Mouse (Mus musculus) forebrain, embryonic 14.5 days (tissue): Measurements from ENCODE around the gene Pou1f1. TPM values are rescaled to one million over a fixed set of nuclear protein-coding genes. Genes with fewer than 3 reads are reported as not detected.

ENCODE experiments used
- ATAC-seq: fragments of 200-750 bp; cut with Nextera tagmentation; 2 replicates; pipeline ENCODE4 v1.8.0; 2017; ENCODE audit warnings: mild to moderate bottlenecking, moderate library complexity
- DNase-seq: peaks from one replicate; pipeline ENCODE4 v3.0.0-alpha.2; 2015; ENCODE audit warnings: low spot score
- H3K27ac ChIP-seq: fragments of 300-500 bp; sonication (generic); 2 replicates; pipeline ENCODE4 v1.5.1; 2014; ENCODE audit warnings: low read depth, mild to moderate bottlenecking, control low read depth, low read length, moderate library complexity
- H3K27me3 ChIP-seq: fragments of 300-500 bp; sonication (generic); replicated peaks from 2 replicates; pipeline ENCODE4 v1.6.1; 2014; ENCODE audit warnings: low read length, control low read depth, mixed read lengths; ENCODE audit not compliant: control insufficient read depth, insufficient read depth
- H3K36me3 ChIP-seq: fragments of 300-500 bp; sonication (generic); 2 replicates; pipeline ENCODE4 v1.6.1; 2014; ENCODE audit warnings: low read length, control low read depth; ENCODE audit not compliant: control insufficient read depth, insufficient read depth
- H3K4me1 ChIP-seq: fragments of 300-500 bp; sonication (generic); 2 replicates; pipeline ENCODE4 v1.6.1; 2014; ENCODE audit warnings: antibody characterized with exemption, low read length, control low read depth; ENCODE audit not compliant: control insufficient read depth, insufficient read depth
- H3K4me2 ChIP-seq: fragments of 300-500 bp; sonication (generic); 2 replicates; pipeline ENCODE4 v1.6.1; 2014; ENCODE audit warnings: mild to moderate bottlenecking, control low read depth, low read length
- H3K4me3 ChIP-seq: fragments of 300-500 bp; sonication (generic); 2 replicates; pipeline ENCODE4 v1.5.1; 2014; ENCODE audit warnings: low read depth, low read length, control low read depth
- H3K9ac ChIP-seq: fragments of 300-500 bp; sonication (generic); 2 replicates; pipeline ENCODE4 v1.6.1; 2014; ENCODE audit warnings: mild to moderate bottlenecking, low read length, control low read depth, moderate library complexity
- H3K9me3 ChIP-seq: fragments of 300-500 bp; sonication (generic); replicated peaks from 2 replicates; pipeline ENCODE4 v1.6.1; 2016; ENCODE audit warnings: low read length, control low read depth, mixed read lengths; ENCODE audit not compliant: control insufficient read depth
- WGBS: fragments of 180-500 bp; shearing (Covaris S2); extraction: QIAGEN DNeasy Blood & Tissue Kit; methylation state at CpG from one replicate; pipeline ENCODE4 v1.1.7; 2014; 5-methylcytosine and 5-hydroxymethylcytosine counted together
- polyA plus RNA-seq: library from polyadenylated mRNA; unstranded; fragments of >200 nt; fragmentation: Nextera tagmentation; extraction: Ambion mirVana; gene quantifications from 2 replicates; pipeline ENCODE4 v1.2.1, GENCODE M21; 2014

Pou1f1 gene
- polyA plus RNA-seq, result not detected in 2 replicates

DNA sequence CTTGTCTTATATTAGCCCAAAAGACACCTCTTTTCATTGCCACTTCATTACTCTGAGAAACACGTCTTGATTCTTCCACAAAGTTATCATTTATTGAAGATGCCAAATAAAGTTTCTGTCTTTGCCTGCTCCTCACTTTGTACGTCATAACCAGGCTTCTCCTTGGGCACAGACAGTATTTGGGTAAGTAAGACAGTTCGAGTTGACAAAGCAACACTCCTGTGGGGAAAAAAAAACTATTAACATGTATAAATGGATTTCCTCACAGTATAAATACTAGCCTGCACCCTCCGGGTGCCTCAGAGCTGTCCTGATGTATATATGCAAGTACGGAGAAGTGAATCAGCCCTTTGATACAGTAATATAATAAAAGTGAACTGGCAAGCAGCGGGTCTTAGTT lies at the start of gene Pou1f1:
Gene Pou1f1, plus strand, starts transcription at position 301 of the 400 bp plus-strand sequence.
- no peak within 1 kb of the TSS for H3K9ac ChIP-seq
- H3K4me2 ChIP-seq, result no peak within 1 kb of the TSS
- no peak within 1 kb of the TSS for H3K4me3 ChIP-seq
- no peak for ATAC-seq
- no peak within 1 kb of the TSS for H3K27ac ChIP-seq
- DNase-seq, result no peak
- no peaks in the 10 kb centered on the region for H3K4me1 ChIP-seq
- H3K27me3 ChIP-seq, result no peaks in the 10 kb centered on the region
- no peaks in the 10 kb centered on the region for H3K36me3 ChIP-seq
- H3K9me3 ChIP-seq, result no peaks in the 10 kb centered on the region
- WGBS, result 86% methylated on average over 6 of the region's 6 CpGs

DNA sequence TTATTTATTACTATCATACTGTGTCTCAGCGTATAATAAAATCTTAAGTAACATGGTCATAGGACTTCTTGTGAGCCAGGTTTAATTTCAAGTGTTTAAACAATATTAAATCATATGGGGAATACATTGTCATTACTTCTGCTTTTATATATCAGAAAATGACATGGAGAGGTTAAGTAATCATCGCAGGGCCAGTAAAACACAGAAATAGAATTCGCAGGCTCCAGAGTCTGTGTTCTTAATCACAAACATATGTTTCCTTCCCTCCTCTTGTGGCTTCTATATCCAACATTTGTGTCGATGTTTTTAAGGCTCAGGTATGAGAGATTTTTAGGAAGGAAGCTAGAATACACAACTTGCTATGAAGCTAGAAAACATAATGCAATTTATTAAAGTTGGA lies 49.7 kb upstream of the Pou1f1 start:
- ATAC-seq, result no peak

DNA sequence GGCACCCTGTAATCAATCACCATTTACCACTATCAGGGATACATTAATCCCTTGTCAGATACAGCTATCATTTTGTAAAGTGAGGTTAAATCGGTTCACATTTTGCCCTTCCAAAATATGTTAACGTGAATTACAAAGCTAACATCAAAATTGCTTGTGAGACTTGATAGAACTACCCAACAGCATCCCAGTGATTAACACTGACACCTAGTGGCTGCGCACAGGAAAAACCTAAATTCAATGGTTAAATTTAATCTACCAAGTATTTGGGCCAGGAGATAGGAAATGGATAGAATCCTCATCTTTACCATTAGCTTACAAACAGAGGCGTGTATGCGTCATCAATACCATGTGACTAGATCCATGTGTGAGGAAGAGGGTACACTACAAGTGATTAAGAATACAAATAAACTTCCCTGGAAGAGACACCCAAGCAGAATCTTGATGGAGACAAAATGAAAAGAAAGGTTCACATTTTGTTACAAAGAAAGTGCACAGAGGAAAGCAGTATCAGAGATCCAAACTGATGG lies 47.8 kb upstream of the Pou1f1 start:
- Histone ChIP-seq H3K4me1 (no peaks in the 10 kb centered on the region), H3K4me3 (no peak overlapping the region), H3K27me3 (no peaks in the 10 kb centered on the region), H3K9me3 (no peaks in the 10 kb centered on the region), H3K9ac (no peak overlapping the region), H3K4me2 (no peak overlapping the region), H3K27ac (no peak overlapping the region), H3K36me3 (no peaks in the 10 kb centered on the region)
- DNase-seq (peak; percentile 76), ATAC-seq (peak; percentile 69)
- WGBS, result 26% methylated on average over 5 of the region's 5 CpGs

More for the DNA sequence above, 49.7 kb upstream of the Pou1f1 start:
- no peak for DNase-seq
- no peak overlapping the region for H3K9ac ChIP-seq
- H3K4me1 ChIP-seq, result no peaks in the 10 kb centered on the region
- H3K27me3 ChIP-seq, result no peaks in the 10 kb centered on the region
- H3K9me3 ChIP-seq, result no peaks in the 10 kb centered on the region
- H3K36me3 ChIP-seq, result no peaks in the 10 kb centered on the region
- 91% methylated on average over 4 of the region's 4 CpGs for WGBS
- H3K4me3 ChIP-seq, result no peak overlapping the region
- no peak overlapping the region for H3K4me2 ChIP-seq
- H3K27ac ChIP-seq, result no peak overlapping the region

DNA sequence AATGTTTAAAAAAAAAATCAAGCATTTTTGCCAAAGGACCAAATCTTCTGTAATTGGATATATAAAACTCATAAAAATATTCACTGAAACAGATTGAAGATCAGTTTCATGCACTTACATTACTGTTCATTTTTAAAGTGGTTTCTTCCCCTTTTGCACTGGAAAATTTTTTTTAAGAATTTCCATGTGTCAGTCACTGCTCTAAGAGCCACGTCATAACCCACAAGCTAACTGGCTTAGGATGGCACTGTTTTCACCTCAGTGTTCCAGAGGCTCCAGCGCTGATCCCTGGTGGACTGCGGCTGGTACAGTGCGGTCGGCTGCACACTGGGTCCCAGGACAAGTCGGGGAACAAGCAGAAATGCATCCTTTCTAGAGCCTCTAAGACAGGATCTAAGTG lies 34.6 kb upstream of the Pou1f1 start:
- Histone ChIP-seq H3K4me3 (no peak overlapping the region), H3K36me3 (no peaks in the 10 kb centered on the region), H3K27ac (no peak overlapping the region), H3K9ac (no peak overlapping the region), H3K4me1 (no peaks in the 10 kb centered on the region), H3K4me2 (no peak overlapping the region), H3K9me3 (no peaks in the 10 kb centered on the region), H3K27me3 (no peaks in the 10 kb centered on the region)
- WGBS, result 89% methylated on average over 6 of the region's 6 CpGs
- DNase-seq, result no peak
- no peak for ATAC-seq

DNA sequence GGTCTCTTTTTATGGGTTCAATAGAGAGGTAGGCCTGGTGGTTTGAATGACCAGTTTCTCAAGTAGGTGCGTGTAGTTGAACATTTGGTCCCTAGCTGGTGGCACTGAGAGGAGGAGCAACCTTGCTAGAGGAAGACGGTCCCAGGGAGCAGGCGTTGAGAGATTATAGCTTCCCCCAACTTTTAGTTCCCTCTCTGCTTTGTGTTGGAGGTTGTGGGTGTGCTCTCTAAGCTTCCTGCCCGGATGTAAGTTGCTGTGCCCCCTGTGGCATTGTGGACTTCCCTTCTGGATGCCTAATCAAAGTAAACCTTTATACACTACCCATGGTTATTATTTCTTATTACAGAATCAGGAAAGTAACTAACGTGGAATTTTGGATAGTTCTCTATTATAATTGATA lies 24.3 kb upstream of the Pou1f1 start:
- Histone ChIP-seq H3K4me3 (no peak overlapping the region), H3K9me3 (no peaks in the 10 kb centered on the region), H3K36me3 (no peaks in the 10 kb centered on the region), H3K4me2 (no peak overlapping the region), H3K27me3 (no peaks in the 10 kb centered on the region), H3K4me1 (no peaks in the 10 kb centered on the region), H3K27ac (no peak overlapping the region), H3K9ac (no peak overlapping the region)
- ATAC-seq, result no peak
- WGBS, result 85% methylated on average over 5 of the region's 5 CpGs
- no peak for DNase-seq

DNA sequence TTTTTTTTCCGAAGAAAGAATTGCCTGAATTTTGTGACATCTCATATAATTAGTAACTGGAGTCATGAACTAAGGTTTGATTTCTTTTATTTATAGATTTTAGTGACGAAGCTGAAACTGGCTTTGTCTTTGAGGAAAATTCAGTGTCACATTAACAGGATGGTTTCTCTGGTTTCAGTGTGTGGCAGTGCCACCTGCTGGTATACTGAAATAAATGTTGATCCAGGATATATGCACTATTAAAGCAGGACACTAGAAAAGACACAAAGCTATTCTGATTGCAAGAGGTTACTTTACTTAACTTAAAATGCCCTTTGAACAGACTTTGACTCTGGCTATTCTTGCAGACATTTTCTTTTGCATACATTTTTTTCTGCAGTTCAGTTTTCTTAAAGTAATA lies 23.3 kb upstream of the Pou1f1 start:
- DNase-seq (peak; percentile 79), ATAC-seq (peak; percentile 76)
- H3K4me1 ChIP-seq, result no peaks in the 10 kb centered on the region

DNA sequence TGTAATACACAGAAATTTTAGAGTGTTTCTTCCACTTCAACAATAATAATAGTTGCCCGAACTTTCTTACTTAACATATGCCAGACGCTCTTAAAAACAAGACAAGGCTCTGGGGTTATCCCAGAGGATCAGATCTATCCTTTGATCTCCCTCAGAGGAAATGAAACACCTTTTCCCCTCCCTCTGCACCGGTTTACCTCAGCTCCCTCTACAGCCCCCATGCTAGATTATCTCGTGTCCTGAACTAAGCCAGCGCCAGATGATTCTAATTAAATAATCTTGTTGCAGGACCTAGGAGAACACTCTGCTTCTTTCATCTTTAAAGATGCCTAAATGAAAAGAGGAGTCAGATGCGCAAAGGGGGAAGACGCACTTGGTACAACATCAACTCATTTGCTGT lies 6.1 kb upstream of the Pou1f1 start:
- no peaks in the 10 kb centered on the region for H3K9me3 ChIP-seq
- H3K9ac ChIP-seq, result no peak overlapping the region
- ATAC-seq (no peak), DNase-seq (no peak)
- H3K27ac ChIP-seq, result no peak overlapping the region
- no peaks in the 10 kb centered on the region for H3K4me1 ChIP-seq
- H3K4me2 ChIP-seq, result no peak overlapping the region
- H3K36me3 ChIP-seq, result no peaks in the 10 kb centered on the region
- WGBS, result 77% methylated on average over 7 of the region's 7 CpGs
- H3K27me3 ChIP-seq, result no peaks in the 10 kb centered on the region
- no peak overlapping the region for H3K4me3 ChIP-seq

More for the DNA sequence above, 23.3 kb upstream of the Pou1f1 start:
- H3K27ac ChIP-seq, result no peak overlapping the region
- whole genome bisulfite sequencing, result 40% methylated on average over 2 of the region's 2 CpGs
- no peaks in the 10 kb centered on the region for H3K9me3 ChIP-seq
- H3K9ac ChIP-seq, result no peak overlapping the region
- H3K36me3 ChIP-seq, result no peaks in the 10 kb centered on the region
- no peak overlapping the region for H3K4me3 ChIP-seq
- H3K27me3 ChIP-seq, result no peaks in the 10 kb centered on the region
- no peak overlapping the region for H3K4me2 ChIP-seq

DNA sequence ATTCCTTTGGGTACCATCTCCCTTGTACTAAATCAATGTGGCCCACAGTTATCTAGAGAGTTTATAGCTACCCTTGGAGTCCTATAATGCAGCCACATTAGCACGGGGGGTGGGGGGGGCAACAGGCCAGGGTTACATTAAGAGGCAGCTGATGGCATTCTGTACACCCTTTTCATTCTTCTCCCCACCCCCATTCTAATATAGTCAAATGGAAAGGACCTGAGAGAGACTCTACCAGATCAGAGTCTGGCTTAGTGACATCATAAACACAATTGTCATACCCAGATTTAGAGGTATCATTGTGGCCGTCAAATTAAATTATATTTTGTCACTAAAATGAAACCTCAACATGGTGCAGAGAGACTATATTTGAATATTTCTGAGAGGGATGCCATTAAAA lies 5.7 kb downstream of the Pou1f1 start:
- DNase-seq (no peak), ATAC-seq (no peak)
- no peak overlapping the region for H3K4me3 ChIP-seq
- no peak overlapping the region for H3K27ac ChIP-seq
- H3K27me3 ChIP-seq, result no peaks in the 10 kb centered on the region
- no peak overlapping the region for H3K4me2 ChIP-seq
- H3K36me3 ChIP-seq, result no peaks in the 10 kb centered on the region
- H3K4me1 ChIP-seq, result no peaks in the 10 kb centered on the region
- 90% methylated on average over 2 of the region's 2 CpGs for WGBS
- H3K9me3 ChIP-seq, result no peaks in the 10 kb centered on the region
- no peak overlapping the region for H3K9ac ChIP-seq

DNA sequence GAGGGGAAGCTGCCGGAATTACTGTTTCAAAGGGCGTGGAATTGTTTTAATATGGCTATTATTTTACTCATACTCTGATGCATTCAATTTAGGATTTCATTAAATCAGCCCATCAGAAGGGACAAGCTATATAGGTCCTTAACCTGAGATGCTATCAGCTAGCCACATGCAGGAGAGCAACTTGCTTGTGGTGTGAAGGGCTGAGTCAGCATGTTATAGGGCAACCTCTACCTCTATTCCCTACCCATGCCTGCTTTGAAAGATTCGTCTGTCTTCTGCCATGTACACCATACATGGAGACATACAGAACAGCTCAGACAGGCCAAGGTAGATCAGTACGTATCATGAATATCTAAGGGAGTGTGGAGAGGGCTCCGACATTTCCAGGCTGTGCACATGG lies 6.4 kb downstream of the Pou1f1 start:
- no peak overlapping the region for H3K4me2 ChIP-seq
- DNase-seq, result no peak
- H3K36me3 ChIP-seq, result no peaks in the 10 kb centered on the region
- no peak overlapping the region for H3K27ac ChIP-seq
- ATAC-seq, result no peak
- WGBS, result 88% methylated on average over 5 of the region's 5 CpGs
- no peaks in the 10 kb centered on the region for H3K9me3 ChIP-seq
- no peaks in the 10 kb centered on the region for H3K4me1 ChIP-seq
- no peaks in the 10 kb centered on the region for H3K27me3 ChIP-seq
- no peak overlapping the region for H3K4me3 ChIP-seq
- no peak overlapping the region for H3K9ac ChIP-seq
